Mouse (Mus musculus): ENCODE data around the gene Gm7168. TPM values are rescaled to one million over a fixed set of nuclear protein-coding genes. Genes with fewer than 3 reads are reported as not detected.
"Not testable (repeated sequence)": the region's sequence is repeated elsewhere in the genome, so short reads cannot be mapped to it uniquely, and the experiment has no call there.

Gene Gm7168
- total RNA-seq, 2 experiments from 2014 or later, result not detected

- no peak for ATAC-seq (ENCODE audit: poor library complexity, severe bottlenecking)
Observed at GRCm38 (mm10) chr17:13987690-13988089, 39.5 kb downstream of the Gm7168 start.

- not testable (repeated sequence) for ATAC-seq (ENCODE audit: poor library complexity, severe bottlenecking)
Observed at GRCm38 (mm10) chr17:13993425-13993824, 45.3 kb downstream of the Gm7168 start.

Other genes starting within 250 kb of the Gm7168 start
- gene Afdn, start 187.8 kb upstream of the Gm7168 start, total RNA-seq (2015), result 14.1 and 15.3 TPM in 2 replicates
- 22.6 and 29.1 TPM in 2 replicates for gene Afdn, start 187.8 kb upstream of the Gm7168 start, total RNA-seq (2017)
- gene Tcte2, start 186.5 kb upstream of the Gm7168 start, total RNA-seq (2015), result not detected in 2 replicates
- not detected in 2 replicates for gene Tcte2, start 186.5 kb upstream of the Gm7168 start, total RNA-seq (2017)
- not detected in 2 replicates for gene Gm7356, start 55.3 kb downstream of the Gm7168 start, total RNA-seq (2015)
- not detected in 2 replicates for gene Gm7356, start 55.3 kb downstream of the Gm7168 start, total RNA-seq (2017)
- not detected in 2 replicates for gene Gm7358, start 111.2 kb downstream of the Gm7168 start, total RNA-seq (2015)
- not detected in 2 replicates for gene Gm7358, start 111.2 kb downstream of the Gm7168 start, total RNA-seq (2017)

Data from megakaryocyte, adult 5-6 weeks (primary cell).